Mouse (Mus musculus): ENCODE measurements at regions not wholly inside any gene's neighbourhood (a gene's known extent, or its start where the extent isn't known, plus 50 kb on each side); places are given as distances from the start of the nearest gene placed in this dataset.

DNA sequence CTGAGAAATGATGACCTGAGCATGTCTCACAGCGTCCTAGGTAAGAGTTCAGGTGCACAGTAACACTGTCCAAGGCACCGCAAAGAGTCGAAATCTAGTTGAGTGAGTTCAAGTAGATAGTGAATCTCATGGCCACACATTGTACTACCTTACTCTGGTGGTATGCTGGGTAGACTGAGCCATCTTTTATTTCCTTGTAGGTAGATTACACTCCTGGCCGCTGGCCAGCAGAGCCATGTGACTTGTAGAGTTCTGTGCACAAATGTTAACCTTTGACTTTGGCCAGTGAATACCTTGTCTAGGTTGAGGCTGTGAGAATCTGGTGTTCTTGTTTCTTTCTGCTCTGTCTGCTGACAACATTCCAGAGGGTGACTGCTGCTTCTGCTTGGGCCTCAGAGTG is 273.0 kb downstream of the Bcl11a start:
- no peak for TF ChIP-seq POLR2A (IDR thresholded peaks at IDR 0.05; ENCODE audit: low read depth, low read length)
- H3K27me3 ChIP-seq (replicated peaks; ENCODE audit: control insufficient read depth, insufficient read depth, low read length): no peaks in the 10 kb centered on the region
- 92% methylated on average over 4 of the region's 4 CpGs for WGBS
- DNase-seq: peak; percentile 46
- no peak overlapping the region for H3K27ac ChIP-seq (ENCODE audit: insufficient read depth, low read depth, low read length)
- no peak overlapping the region for H3K4me3 ChIP-seq (ENCODE audit: insufficient read depth, low read depth, low read length)
- H3K36me3 ChIP-seq (ENCODE audit: control insufficient read depth, insufficient read depth, low read length): no peaks in the 10 kb centered on the region
- H3K4me1 ChIP-seq (ENCODE audit: control insufficient read depth, insufficient read depth, low read length): no peaks in the 10 kb centered on the region

GRCm38 (mm10) chr11:24352071-24352470 is 274.2 kb downstream of the Bcl11a start:
- DNase-seq: no peak
- H3K36me3 ChIP-seq (ENCODE audit: control insufficient read depth, insufficient read depth, low read length): no peaks in the 10 kb centered on the region
- H3K4me3 ChIP-seq (ENCODE audit: insufficient read depth, low read depth, low read length): no peak overlapping the region
- no peaks in the 10 kb centered on the region for H3K27me3 ChIP-seq (replicated peaks; ENCODE audit: control insufficient read depth, insufficient read depth, low read length)
- no peak overlapping the region for H3K27ac ChIP-seq (ENCODE audit: insufficient read depth, low read depth, low read length)
- no peak for TF ChIP-seq CTCF (conservative IDR thresholded peaks at IDR 0.05; ENCODE audit: insufficient read depth, insufficient read length, low read depth, low read length)
- TF ChIP-seq POLR2A (IDR thresholded peaks at IDR 0.05; ENCODE audit: low read depth, low read length): no peak
- WGBS: 86% methylated on average over 3 of the region's 3 CpGs
- no peaks in the 10 kb centered on the region for H3K4me1 ChIP-seq (ENCODE audit: control insufficient read depth, insufficient read depth, low read length)

DNA sequence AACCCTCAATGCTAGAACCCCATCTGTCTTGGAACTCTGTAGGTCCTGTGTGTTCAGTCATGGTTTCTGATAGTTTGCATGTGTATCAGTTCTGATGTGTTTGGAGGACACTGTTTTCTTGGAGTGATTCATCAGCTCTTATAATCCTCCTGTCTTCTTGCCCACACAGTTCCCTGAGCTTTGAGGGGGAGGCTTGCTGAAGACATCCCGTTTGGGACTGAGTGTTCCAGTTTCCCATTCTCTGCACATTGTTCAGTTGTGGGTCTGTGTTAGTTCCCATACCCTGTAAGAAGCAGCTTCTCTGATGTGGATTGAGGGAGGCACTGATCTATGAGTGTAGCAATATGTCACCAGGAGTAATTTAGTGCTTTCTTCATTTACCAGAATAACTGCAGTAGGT is 275.2 kb downstream of the Bcl11a start:
- no peak for DNase-seq
- no peak overlapping the region for H3K27ac ChIP-seq (ENCODE audit: insufficient read depth, low read depth, low read length)
- no peak overlapping the region for H3K4me3 ChIP-seq (ENCODE audit: insufficient read depth, low read depth, low read length)
- WGBS: 47% methylated on average over 1 of the region's 1 CpGs
- no peaks in the 10 kb centered on the region for H3K27me3 ChIP-seq (replicated peaks; ENCODE audit: control insufficient read depth, insufficient read depth, low read length)
- H3K4me1 ChIP-seq (ENCODE audit: control insufficient read depth, insufficient read depth, low read length): no peaks in the 10 kb centered on the region
- no peaks in the 10 kb centered on the region for H3K36me3 ChIP-seq (ENCODE audit: control insufficient read depth, insufficient read depth, low read length)
- TF ChIP-seq CTCF (conservative IDR thresholded peaks at IDR 0.05; ENCODE audit: insufficient read depth, insufficient read length, low read depth, low read length) (no peak), POLR2A (IDR thresholded peaks at IDR 0.05; ENCODE audit: low read depth, low read length) (no peak)

DNA sequence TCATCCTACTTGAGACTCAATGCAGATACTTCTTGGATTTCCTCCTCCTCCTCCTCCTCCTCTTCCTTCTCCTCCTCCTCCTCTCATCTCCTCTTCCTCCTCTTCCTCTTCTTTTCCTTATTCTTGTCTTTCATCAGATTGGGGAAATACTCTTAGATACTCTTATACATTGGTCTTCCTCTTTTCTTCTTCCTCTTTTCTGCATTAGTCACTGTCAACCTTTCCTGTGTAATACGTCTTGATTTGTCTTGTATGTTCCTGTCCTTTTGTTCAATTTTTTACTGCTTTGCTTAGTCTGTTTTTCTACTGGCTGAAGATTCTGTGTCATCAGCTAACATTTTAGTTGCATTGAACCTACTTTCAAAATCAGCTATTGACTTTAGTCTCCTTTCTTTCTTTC is 279.5 kb downstream of the Bcl11a start:
- Histone ChIP-seq H3K4me1 (ENCODE audit: control insufficient read depth, insufficient read depth, low read length) (no peaks in the 10 kb centered on the region), H3K27ac (ENCODE audit: insufficient read depth, low read depth, low read length) (no peak overlapping the region), H3K36me3 (ENCODE audit: control insufficient read depth, insufficient read depth, low read length) (no peaks in the 10 kb centered on the region), H3K4me3 (ENCODE audit: insufficient read depth, low read depth, low read length) (no peak overlapping the region), H3K27me3 (replicated peaks; ENCODE audit: control insufficient read depth, insufficient read depth, low read length) (no peaks in the 10 kb centered on the region)
- WGBS: 65% methylated on average over 1 of the region's 1 CpGs
- no peak for DNase-seq
- TF ChIP-seq POLR2A (IDR thresholded peaks at IDR 0.05; ENCODE audit: low read depth, low read length): no peak
- TF ChIP-seq CTCF (conservative IDR thresholded peaks at IDR 0.05; ENCODE audit: insufficient read depth, insufficient read length, low read depth, low read length): no peak

DNA sequence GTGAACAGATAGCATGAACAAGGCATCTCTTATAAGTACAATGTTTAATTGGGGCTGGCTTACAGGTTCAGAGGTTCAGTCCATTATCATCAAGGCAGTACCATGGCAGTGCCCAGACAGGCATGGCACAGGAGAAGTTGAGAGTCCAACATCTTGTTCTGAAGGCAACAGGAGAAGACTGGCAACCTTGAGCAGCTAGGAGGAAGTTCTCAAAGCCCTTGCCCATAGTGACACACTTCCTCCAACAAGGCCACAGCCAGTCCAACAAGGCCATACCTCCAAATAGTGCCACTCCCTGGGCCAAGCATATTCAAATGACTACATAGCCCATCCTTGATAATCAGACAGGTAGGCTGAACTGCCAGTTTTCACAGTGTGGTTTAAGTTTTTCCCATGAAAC is 281.2 kb downstream of the Bcl11a start:
- no peak for DNase-seq
- no peaks in the 10 kb centered on the region for H3K27me3 ChIP-seq (replicated peaks; ENCODE audit: control insufficient read depth, insufficient read depth, low read length)
- no peak overlapping the region for H3K4me3 ChIP-seq (ENCODE audit: insufficient read depth, low read depth, low read length)
- H3K4me1 ChIP-seq (ENCODE audit: control insufficient read depth, insufficient read depth, low read length): no peaks in the 10 kb centered on the region
- no peak for TF ChIP-seq CTCF (conservative IDR thresholded peaks at IDR 0.05; ENCODE audit: insufficient read depth, insufficient read length, low read depth, low read length)
- TF ChIP-seq POLR2A (IDR thresholded peaks at IDR 0.05; ENCODE audit: low read depth, low read length): no peak
- no peaks in the 10 kb centered on the region for H3K36me3 ChIP-seq (ENCODE audit: control insufficient read depth, insufficient read depth, low read length)
- no peak overlapping the region for H3K27ac ChIP-seq (ENCODE audit: insufficient read depth, low read depth, low read length)

DNA sequence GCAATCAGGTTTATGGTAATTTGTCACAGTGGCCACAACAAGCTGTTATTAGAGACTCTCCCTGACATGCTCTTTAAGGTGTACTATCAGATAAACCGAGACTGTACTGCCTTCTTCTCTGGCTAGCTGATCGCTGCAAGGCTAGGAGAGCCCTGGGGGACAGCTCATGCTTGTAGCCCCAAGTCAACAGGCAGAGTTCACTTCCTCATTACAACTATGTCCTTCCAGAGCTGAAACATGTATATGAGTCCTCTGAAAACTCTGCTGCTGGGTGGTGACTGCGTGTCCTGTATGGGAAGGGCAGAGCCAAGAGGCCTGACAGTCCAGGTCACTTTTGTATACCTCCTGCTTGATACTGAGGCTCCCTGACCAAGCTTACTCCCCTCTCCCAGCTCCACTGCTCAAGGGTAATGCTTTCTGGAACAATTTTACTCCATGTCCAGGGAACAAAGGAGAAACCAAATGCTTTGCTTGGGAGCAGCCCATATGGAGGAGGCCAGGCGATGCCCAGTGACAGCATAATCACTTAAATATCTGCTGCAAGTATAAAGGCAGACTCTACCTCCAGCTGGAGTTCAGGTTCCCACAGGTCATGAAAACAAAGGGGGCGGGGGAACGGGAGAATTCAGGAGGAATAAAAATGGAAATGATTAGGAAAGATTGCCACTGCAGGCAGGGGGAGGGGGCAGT is 284.3 kb downstream of the Bcl11a start:
- TF ChIP-seq CTCF (conservative IDR thresholded peaks at IDR 0.05; ENCODE audit: insufficient read depth, insufficient read length, low read depth, low read length) (no peak), POLR2A (IDR thresholded peaks at IDR 0.05; ENCODE audit: low read depth, low read length) (no peak)
- 55% methylated on average over 6 of the region's 6 CpGs for WGBS
- H3K4me3 ChIP-seq (ENCODE audit: insufficient read depth, low read depth, low read length): no peak overlapping the region

GRCm38 (mm10) chr11:24362688-24363035 is 284.8 kb downstream of the Bcl11a start:
- Histone ChIP-seq H3K27ac (ENCODE audit: insufficient read depth, low read depth, low read length) (no peak overlapping the region), H3K27me3 (replicated peaks; ENCODE audit: control insufficient read depth, insufficient read depth, low read length) (no peaks in the 10 kb centered on the region), H3K4me1 (ENCODE audit: control insufficient read depth, insufficient read depth, low read length) (no peaks in the 10 kb centered on the region), H3K36me3 (ENCODE audit: control insufficient read depth, insufficient read depth, low read length) (no peaks in the 10 kb centered on the region), H3K4me3 (ENCODE audit: insufficient read depth, low read depth, low read length) (no peak overlapping the region)
- DNase-seq: no peak
- WGBS: 86% methylated on average over 2 of the region's 2 CpGs
- TF ChIP-seq POLR2A (IDR thresholded peaks at IDR 0.05; ENCODE audit: low read depth, low read length) (no peak), CTCF (conservative IDR thresholded peaks at IDR 0.05; ENCODE audit: insufficient read depth, insufficient read length, low read depth, low read length) (no peak)

More for the DNA sequence above, 284.3 kb downstream of the Bcl11a start:
- no peaks in the 10 kb centered on the region for H3K27me3 ChIP-seq (replicated peaks; ENCODE audit: control insufficient read depth, insufficient read depth, low read length)
- no peak for DNase-seq
- no peaks in the 10 kb centered on the region for H3K36me3 ChIP-seq (ENCODE audit: control insufficient read depth, insufficient read depth, low read length)
- H3K4me1 ChIP-seq (ENCODE audit: control insufficient read depth, insufficient read depth, low read length): no peaks in the 10 kb centered on the region
- H3K27ac ChIP-seq (ENCODE audit: insufficient read depth, low read depth, low read length): no peak overlapping the region

Measured in kidney, adult 2 months (tissue).